Mouse (Mus musculus): ENCODE measurements around the gene Tmem164. TPM values are rescaled to one million over a fixed set of nuclear protein-coding genes. Genes with fewer than 3 reads are reported as not detected.

The Tmem164 gene
- polyA plus RNA-seq, 2 experiments from 2014 or later = 20.1 to 23.9 TPM

DNA sequence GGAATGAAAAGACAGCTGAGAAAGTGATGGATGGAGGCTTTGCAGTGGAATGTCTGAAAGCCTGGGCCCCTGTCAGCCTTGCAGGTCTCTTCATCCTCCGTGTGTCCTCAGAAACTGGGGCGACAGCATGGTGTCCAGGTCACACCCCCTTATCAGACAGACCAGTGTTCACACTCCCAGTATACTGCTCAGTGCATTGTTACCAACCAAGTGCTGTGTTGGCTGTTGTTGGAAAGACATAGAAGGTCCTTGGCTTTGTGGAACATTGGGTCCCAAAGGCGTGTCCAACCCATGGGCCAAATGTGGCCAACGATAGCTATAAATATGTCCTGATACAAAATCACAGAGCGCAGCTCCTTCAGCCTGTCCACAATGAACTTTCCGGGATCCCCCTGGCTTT lies 149.4 kb downstream of the Tmem164 start:
- ATAC-seq = no peak

DNA sequence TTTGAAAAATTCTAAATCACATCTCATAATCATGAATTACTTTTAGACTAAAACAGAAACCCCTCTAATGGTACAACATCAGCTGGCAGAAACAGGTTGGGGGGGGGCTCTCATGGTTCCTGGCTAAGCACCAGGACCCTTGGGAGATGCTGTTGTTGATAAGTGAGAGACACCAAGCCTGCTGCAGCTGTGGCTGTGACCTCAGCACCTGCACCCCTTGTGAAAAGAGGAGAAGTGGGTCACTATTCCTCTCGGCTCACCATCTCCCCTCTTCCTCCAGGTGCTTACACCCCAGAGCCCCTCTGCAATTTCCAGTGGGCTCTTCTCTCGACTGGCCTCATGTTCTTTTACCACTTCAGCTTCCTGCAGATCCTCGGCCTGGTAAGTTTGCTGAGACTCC lies 151.0 kb downstream of the Tmem164 start:
- no peak for ATAC-seq

DNA sequence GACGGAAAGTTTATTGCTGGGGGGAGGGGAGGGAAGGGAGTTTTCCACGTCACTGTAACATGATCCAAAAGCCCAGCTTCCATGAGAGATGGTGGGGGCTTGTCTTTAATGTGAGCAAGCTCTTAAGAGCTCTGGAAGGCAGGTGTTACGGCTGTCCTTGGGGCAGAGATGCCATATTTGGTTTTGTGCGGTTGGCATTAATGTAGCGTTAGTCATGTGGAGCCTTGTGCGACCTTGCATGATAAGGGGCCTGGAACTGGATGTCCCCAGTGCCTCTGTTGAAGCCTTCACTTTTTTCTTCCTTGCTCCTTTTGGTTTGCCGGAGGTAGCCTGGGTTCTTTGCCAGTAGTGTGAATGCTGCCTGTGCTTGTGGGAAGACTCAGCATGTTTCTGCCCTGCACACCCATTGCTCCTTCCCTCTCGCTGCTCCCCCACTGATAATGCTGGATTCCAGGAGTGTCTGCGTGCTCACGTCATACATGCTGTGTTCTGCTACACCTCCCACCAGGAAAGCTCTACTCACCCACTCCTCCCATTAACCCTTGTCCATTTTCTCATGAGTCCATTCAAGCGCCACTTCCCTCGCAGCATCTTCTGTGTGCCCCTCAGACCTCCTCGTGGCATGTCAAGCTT lies 152.1 kb downstream of the Tmem164 start:
- ATAC-seq = no peak

DNA sequence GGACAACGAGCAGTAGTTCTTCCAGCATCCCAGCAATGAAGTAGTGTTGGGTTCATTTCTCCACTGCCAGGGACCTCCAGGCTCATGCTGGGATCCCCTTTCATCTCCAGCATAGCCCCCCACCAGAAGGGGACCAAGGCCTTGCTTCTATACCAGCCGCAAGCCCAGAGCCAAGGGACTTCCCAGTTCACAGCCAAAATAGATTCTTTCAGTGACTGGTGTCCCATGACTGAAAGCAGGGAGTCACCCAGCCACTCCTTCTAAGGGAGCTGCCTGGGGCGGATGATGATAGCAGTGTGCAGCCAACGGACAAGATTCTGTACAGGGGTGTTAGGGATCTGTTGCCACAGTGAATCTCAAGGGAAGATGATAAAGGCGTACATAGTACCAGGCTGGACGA lies 153.6 kb downstream of the Tmem164 start:
- ATAC-seq = no peak

DNA sequence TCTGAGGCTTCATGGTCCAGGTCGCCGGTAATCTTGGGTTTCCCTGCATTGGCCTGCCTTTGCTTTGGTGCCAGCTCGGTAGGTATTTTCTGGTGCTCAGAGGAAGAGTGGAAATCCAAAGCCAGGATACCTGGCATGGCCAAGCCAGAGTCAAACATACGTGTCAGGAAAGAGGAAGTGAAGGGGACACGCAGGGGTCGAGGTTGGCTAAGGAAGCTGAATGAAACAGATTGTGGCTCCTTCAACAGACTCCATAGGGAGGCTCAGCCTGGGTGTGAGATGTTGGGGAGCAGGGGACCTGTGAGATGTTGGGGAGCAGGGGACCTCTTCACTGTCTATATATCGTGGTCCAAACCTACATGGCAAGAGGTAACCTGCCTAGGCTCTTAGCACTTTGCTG lies 155.2 kb downstream of the Tmem164 start:
- ATAC-seq = no peak

DNA sequence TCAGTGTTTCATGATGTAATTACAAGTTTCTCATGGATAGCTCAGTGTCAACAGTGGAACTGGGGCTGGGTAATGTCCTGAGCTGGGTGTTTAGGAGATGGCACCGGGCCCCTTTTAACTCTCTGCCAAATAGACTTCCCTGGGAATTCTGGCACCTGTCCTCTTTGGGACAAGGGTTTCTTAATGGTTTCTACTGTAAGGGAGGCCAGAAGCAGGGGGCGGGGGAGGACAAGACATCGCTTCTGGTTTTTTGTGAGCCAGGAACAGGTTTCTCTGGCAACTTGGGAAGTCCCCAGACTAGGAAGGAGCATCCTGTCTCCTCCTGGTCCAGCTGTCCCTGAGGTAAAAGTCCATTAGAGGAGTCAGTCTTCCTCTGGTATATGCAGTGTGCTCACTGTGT lies 156.1 kb downstream of the Tmem164 start:
- ATAC-seq = no peak

DNA sequence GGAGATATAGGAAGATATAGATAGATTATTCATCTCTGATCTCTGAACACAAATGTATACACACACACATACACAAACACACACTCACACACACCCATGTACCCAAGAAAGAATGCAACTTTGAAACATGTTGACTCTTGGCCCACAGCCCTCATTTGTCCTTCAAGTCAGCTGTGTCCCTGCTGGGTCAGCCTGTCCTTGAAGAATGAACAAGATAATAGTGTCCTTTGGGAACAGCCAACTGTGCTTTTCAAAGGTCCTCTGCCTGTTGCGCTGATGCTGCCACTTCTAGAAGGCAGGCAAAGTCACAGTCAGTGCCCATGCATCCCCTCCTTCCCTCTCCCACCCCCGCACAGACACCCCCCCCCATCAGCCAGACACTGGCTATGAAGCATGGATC lies 157.6 kb downstream of the Tmem164 start:
- no peak for ATAC-seq

DNA sequence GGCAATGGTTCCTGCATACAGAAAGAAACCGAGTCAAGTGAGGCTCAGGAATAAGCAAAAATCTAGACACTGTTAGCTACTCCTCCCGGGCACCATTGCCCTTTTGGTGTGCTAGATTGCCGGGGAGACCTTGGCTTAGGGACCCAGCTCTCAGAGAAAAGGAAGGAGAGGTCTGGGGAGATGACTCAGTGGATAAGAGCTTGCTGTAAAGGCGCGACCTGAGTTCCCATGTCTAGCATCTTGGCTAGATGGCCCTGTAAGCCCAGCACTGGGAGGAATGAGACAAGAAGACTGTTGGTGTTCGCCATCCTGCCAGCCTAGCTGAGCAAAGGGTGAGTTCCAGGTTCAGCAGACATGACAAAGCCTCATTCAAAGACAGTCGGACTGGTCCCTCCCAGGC lies 158.2 kb downstream of the Tmem164 start:
- ATAC-seq = no peak

DNA sequence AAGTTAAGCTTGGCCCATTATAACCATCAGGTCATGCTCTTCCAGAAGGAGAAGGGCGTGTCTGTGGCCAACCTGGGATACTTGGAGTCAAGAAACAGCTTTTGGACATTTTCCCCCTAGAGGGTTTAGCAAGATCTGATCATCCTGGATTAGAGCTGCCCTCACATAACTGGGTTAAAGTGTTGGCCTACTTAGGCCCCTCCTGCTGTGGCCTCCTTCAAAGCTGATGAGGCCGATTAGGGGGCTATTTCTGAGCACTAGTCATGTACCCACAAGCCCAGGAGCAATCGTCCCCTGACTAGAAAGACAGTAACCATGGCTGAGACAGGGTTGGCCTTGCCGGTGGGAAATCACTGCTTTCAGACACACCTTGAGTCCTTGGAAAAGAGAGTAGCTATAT lies 160.7 kb downstream of the Tmem164 start:
- no peak for ATAC-seq

DNA sequence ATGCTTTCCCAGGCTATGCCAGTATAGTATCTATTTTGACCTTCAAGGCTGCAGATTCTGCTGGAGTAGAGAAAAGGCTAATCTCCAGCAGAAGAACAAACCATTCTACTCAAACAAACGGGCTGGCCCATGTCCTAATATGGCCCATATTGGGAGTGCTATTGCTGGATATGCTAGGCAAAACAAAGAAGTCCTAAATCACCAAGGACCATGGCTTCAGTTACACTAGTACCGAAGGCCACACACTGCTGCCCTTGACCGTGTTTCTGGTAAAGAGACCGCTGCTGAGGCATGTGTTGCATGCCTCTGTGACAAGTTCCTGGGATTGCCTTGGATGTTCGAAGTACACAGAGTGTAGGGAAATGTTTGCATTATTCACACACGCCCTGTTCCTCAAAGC lies 165.1 kb downstream of the Tmem164 start:
- no peak for ATAC-seq

DNA sequence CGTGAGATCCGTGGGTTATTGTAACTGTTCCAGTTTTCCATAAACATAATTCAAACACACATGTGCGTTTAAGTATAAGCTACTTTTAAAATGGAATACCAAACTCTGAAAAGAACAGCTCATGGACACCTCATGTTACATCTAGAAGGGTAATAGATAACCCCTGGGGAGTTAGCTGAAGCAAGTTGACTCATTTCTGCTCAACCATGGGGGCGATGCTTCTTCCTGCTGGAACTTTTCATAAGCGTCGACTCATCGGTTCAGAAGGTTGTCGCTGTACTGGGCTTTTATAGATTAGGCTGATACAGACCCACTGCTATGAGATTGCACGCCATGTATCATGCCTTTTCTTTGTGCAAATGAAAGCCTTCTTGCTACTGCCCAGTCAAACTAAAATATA lies 166.8 kb downstream of the Tmem164 start:
- ATAC-seq = no peak

DNA sequence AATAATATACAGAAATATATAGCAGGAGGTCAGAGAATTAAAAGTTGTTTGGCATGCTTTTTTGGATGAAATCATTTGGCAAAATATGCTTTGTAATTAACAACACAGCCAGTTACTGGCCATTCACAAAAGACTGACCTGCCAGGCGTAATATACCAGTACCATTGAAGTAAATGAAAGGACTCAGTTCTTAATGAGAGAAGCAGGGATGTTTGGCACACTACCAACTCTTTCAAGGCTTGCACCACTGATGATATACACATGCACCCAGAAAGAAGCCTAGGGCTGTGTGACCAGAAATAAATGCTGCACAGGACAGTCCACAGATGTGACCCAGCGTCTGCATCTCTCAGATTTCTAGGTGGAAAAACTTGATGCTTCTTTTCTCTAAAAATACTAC lies 188.6 kb downstream of the Tmem164 start:
- no peak for ATAC-seq

DNA sequence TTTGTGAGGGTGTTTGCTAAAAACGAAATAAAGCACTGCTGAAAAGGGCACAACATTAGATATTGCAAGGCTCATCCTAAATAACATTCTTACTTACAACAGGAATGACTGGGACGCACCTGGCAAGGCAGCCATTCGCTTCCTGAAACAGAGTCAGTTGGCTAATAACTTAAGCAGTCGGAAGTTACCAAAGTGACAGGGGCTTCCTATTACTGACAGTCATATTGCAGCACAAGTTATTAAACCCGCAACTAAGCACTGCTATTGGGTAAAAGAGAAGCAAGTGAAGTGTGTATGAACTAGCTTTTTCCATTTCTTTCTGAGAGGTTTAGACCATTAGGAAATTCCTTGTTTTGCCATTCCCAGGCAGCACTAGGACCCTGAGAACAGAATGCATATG lies 201.0 kb downstream of the Tmem164 start:
- no peak for ATAC-seq

DNA sequence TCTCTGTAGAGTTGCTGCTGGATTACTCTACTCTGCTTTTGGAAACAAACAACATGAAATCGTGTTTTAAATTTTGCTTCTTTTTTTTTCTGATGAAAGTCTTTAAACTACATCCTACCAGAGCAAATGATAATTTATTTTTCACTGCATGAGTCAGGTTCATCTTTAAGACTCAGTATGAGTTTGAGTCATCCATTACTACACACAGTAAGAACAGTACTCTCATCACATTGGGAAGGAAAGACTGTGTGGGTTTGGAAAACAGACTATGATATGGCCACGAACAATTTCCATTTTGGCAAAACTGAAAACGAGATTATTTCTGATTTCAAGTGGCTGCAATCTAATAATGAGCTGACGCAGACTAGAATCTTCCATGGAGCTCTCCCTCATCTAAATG lies 202.4 kb downstream of the Tmem164 start:
- peak; percentile 89 for ATAC-seq

DNA sequence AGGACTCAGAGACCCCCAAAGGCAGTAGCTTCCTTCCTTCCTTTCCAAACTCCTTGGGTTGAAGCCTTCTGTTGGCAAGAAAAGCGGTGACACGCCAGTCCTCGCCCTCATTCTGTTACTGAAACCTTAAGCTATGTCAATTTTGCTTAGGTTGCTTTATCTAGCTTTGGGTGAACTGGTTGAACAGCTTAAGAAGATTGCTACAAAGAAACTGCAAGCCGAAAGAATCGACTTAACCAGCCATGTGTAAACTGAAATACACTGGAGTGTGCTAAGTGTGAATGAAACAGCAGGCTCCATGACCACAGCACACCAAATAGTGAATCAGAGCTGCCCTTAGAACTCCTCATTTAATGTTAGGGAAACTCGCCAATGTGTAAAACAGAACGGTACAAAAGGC lies 204.8 kb downstream of the Tmem164 start:
- no peak for ATAC-seq
